29 mouse cellular contexts compared by ENCODE assay signal in the genomic region with DNA sequence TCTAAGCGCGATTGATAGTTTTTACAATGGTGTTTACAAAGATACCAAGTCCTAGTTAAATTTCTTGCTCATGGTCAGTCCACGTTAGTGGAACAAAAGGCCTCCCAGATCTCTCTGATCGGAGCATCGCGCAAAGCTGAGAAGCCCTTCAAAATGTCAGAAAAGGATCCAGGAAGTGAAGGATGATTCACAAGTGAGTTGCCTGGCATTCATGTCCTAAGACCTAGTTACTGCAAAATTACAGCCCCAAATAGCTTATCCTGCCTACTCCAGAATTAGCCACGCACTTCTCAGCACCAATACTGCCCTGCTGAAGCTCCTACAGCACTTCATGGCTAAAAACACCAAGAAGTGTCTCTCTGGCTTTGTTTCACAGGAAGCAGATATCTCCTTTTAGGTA. TPM values are rescaled to one million over a fixed set of nuclear protein-coding genes. Genes with fewer than 3 reads are reported as not detected.
DNase-seq lines count a peak whose midpoint lies in the region; ATAC-seq and TF ChIP-seq lines count a peak whose summit lies in the region.
"Had no signal": no experiment of that assay in that cellular context is flagged by ENCODE, and none has a peak within 500 bp of the region (broad histone marks: within the 10 kb centered on the region; RNA-seq: fewer than 3 reads in every experiment).

No protein-coding gene starts in this region.

- TF ChIP-seq POLR2A in cortical plate, adult 2 months (IDR thresholded peaks at IDR 0.05; ENCODE audit: extremely low read depth, insufficient read depth, low read length): no peak

- DNase-seq in frontal cortex, postnatal 36 days (ENCODE audit: low spot score in 2 of 2): no peak
- DNase-seq in hindbrain, embryonic 14.5 days (ENCODE audit: low spot score): peak; percentile 4
- no peak for DNase-seq in hindbrain, embryonic 11.5 days (ENCODE audit: low spot score)
- DNase-seq in right cerebral cortex, adult 18-20 months: peak; percentile 24
- DNase-seq in right cerebral cortex, postnatal 10 days (ENCODE audit: low spot score in 2 of 2): no peak
- DNase-seq in thymus, postnatal 25 days: no peak
- DNase-seq: adrenal gland, adult 2 months; adrenal gland, postnatal 10 days; adrenal gland, postnatal 25 days; B cell, adult 2 months; cerebellum, adult 11-12 months; cerebellum, adult 2 months; cerebellum, adult 9-10 months; cerebellum, postnatal 10 days; cerebellum, postnatal 25 days; embryo, embryonic 11 days; forebrain, postnatal 0 days had no signal

- H3K9me3 ChIP-seq in hindbrain, embryonic 14.5 days (ENCODE audit: control insufficient read depth, low read length): no peaks in the 10 kb centered on the region
- H3K9me3 ChIP-seq in hindbrain, embryonic 11.5 days (ENCODE audit: control insufficient read depth, low read length): no peaks in the 10 kb centered on the region
- H3K9me3 ChIP-seq: embryonic facial prominence, embryonic 10.5 days; embryonic facial prominence, embryonic 12.5 days; forebrain, embryonic 13.5 days; forebrain, embryonic 15.5 days; G1E had no signal

- no peaks in the 10 kb centered on the region for H3K27me3 ChIP-seq in hindbrain, embryonic 14.5 days (ENCODE audit: control insufficient read depth, insufficient read depth, low read length)
- no peaks in the 10 kb centered on the region for H3K27me3 ChIP-seq in hindbrain, embryonic 11.5 days (ENCODE audit: control insufficient read depth, insufficient read depth, low read length)
- H3K27me3 ChIP-seq: CH12.LX; embryonic facial prominence, embryonic 12.5 days; forebrain, embryonic 13.5 days; forebrain, embryonic 15.5 days; Patski had no signal

- TF ChIP-seq CTCF in cortical plate, adult 2 months (IDR thresholded peaks at IDR 0.05; ENCODE audit: extremely low read depth, insufficient read depth, low read length): no peak

- no peaks in the 10 kb centered on the region for H3K36me3 ChIP-seq in hindbrain, embryonic 14.5 days (replicated peaks; ENCODE audit: control insufficient read depth, insufficient read depth)
- H3K36me3 ChIP-seq in hindbrain, embryonic 11.5 days (ENCODE audit: control insufficient read depth, insufficient read depth, low read length): no peaks in the 10 kb centered on the region
- H3K36me3 ChIP-seq: embryonic facial prominence, embryonic 10.5 days; embryonic facial prominence, embryonic 12.5 days; forebrain, embryonic 15.5 days; G1E had no signal

- no peak overlapping the region for H3K4me3 ChIP-seq in hindbrain, embryonic 14.5 days (replicated peaks; ENCODE audit: low read length)
- H3K4me3 ChIP-seq in hindbrain, embryonic 11.5 days (ENCODE audit: low read depth, low read length): no peak overlapping the region
- H3K4me3 ChIP-seq in cortical plate, adult 2 months (ENCODE audit: insufficient read depth, low read length): no peak overlapping the region
- H3K4me3 ChIP-seq: embryonic facial prominence, embryonic 10.5 days; embryonic facial prominence, embryonic 12.5 days; forebrain, embryonic 13.5 days; forebrain, embryonic 15.5 days had no signal

- H3K9ac ChIP-seq in hindbrain, embryonic 14.5 days: no peak overlapping the region
- H3K9ac ChIP-seq in hindbrain, embryonic 11.5 days (ENCODE audit: low read depth, low read length): no peak overlapping the region
- H3K9ac ChIP-seq: embryonic facial prominence, embryonic 12.5 days; forebrain, embryonic 13.5 days; forebrain, embryonic 15.5 days; forebrain, postnatal 0 days had no signal

- no peak overlapping the region for H3K27ac ChIP-seq in hindbrain, embryonic 14.5 days
- no peak overlapping the region for H3K27ac ChIP-seq in hindbrain, embryonic 11.5 days (ENCODE audit: low read depth, low read length)
- 0 out of 2 replicates have a peak overlapping the region, but pooled peaks have one; percentile 56 for H3K27ac ChIP-seq in cortical plate, adult 2 months (ENCODE audit: insufficient read depth, low read length)
- H3K27ac ChIP-seq: embryonic facial prominence, embryonic 10.5 days; embryonic facial prominence, embryonic 12.5 days; forebrain, embryonic 13.5 days; forebrain, embryonic 15.5 days had no signal

- 86% methylated on average over 7 of the region's 7 CpGs for WGBS in hindbrain, embryonic 14.5 days
- WGBS in hindbrain, embryonic 11.5 days: 86% methylated on average over 7 of the region's 7 CpGs

- peak; percentile 9; the same call in 1 of the 2 replicates for ATAC-seq in frontal cortex, adult (ENCODE audit: low TSS enrichment)
- ATAC-seq in hindbrain, embryonic 14.5 days (ENCODE audit: low FRiP score): no peak
- ATAC-seq in hindbrain, embryonic 11.5 days (ENCODE audit: low FRiP score): no peak
- ATAC-seq: activated CD4-positive, CD25-positive, alpha-beta regulatory T cell, adult 4 months; CD4-positive, CD25-positive, alpha-beta regulatory T cell, adult 4 months; forebrain, embryonic 13.5 days; forebrain, embryonic 15.5 days; forebrain, postnatal 0 days; Patski had no signal

- H3K4me2 ChIP-seq in hindbrain, embryonic 14.5 days (replicated peaks): no peak overlapping the region
- H3K4me2 ChIP-seq in hindbrain, embryonic 11.5 days (replicated peaks; ENCODE audit: low read depth, low read length): no peak overlapping the region
- H3K4me2 ChIP-seq: embryonic facial prominence, embryonic 12.5 days; forebrain, embryonic 13.5 days; forebrain, embryonic 15.5 days had no signal

- H3K4me1 ChIP-seq in hindbrain, embryonic 14.5 days (replicated peaks; ENCODE audit: control insufficient read depth, insufficient read depth, low read length): no peaks in the 10 kb centered on the region
- H3K4me1 ChIP-seq in hindbrain, embryonic 11.5 days (replicated peaks; ENCODE audit: control insufficient read depth, insufficient read depth, low read length): no peaks in the 10 kb centered on the region
- peaks cover 3% of the 10 kb centered on the region; the same call in 1 of the 2 replicates for H3K4me1 ChIP-seq in cortical plate, adult 2 months (ENCODE audit: control insufficient read depth, insufficient read depth, low read length)
- H3K4me1 ChIP-seq: embryonic facial prominence, embryonic 10.5 days; embryonic facial prominence, embryonic 12.5 days; forebrain, embryonic 13.5 days; forebrain, embryonic 15.5 days had no signal

RNA-seq across cellular contexts. Expression of a gene that starts 41.1 kb away (rescaled TPM):
- polyA plus RNA-seq in hindbrain, embryonic 14.5 days (2014; fragmentation: Nextera tagmentation; extraction: Ambion mirVana): 0.18 TPM in 1 of 2 replicates, not detected in the other
- 0.24 and 0.36 TPM in 2 replicates for polyA plus RNA-seq in hindbrain, embryonic 11.5 days (2014; fragmentation: Nextera tagmentation; extraction: Ambion mirVana)
- polyA plus RNA-seq in cortical plate, adult 2 months (2012; rRNA removed): 0.08 TPM in 1 of 2 replicates, not detected in the other
- polyA plus RNA-seq: activated CD4-positive, CD25-positive, alpha-beta regulatory T cell, adult 4 months; adrenal gland, adult 2 months; CD4-positive, CD25-positive, alpha-beta regulatory T cell, adult 4 months; cerebellum, adult 2 months; embryonic facial prominence, embryonic 10.5 days; embryonic facial prominence, embryonic 12.5 days; forebrain, embryonic 11.5 days; forebrain, embryonic 13.5 days; forebrain, embryonic 15.5 days; forebrain, postnatal 0 days; G1E; Patski had no signal

Comparison
In these comparisons a context has a peak if more than half of its experiments do, and no peak if none do; other contexts are left out.
1. DNase-seq: peak in hindbrain, embryonic 14.5 days (single experiment) and right cerebral cortex, adult 18-20 months (single experiment); none in frontal cortex, postnatal 36 days (0 of 2), hindbrain, embryonic 11.5 days (single experiment), right cerebral cortex, postnatal 10 days (0 of 2) and thymus, postnatal 25 days (single experiment).